Mouse (Mus musculus): ENCODE results near the gene Gm28043. TPM values are rescaled to one million over a fixed set of nuclear protein-coding genes. Genes with fewer than 3 reads are reported as not detected.

Gm28043 gene
- total RNA-seq, 2 experiments from 2014 or later: 0.35 to 0.87 TPM

GRCm38 (mm10) chr17:29627285-29627684 lies 12.6 kb downstream of the Gm28043 start:
- DNase-seq: peak in 1 of 2 experiments; percentile 25

GRCm38 (mm10) chr17:29628946-29629345 lies 14.3 kb downstream of the Gm28043 start:
- DNase-seq: no peak

GRCm38 (mm10) chr17:29629620-29630019 lies 14.9 kb downstream of the Gm28043 start:
- no peak for DNase-seq

- no peak for DNase-seq
Measured at GRCm38 (mm10) chr17:29632312-29632711, 17.6 kb downstream of the Gm28043 start.

- DNase-seq: no peak
Measured at GRCm38 (mm10) chr17:29635492-29635891, 20.8 kb downstream of the Gm28043 start.

GRCm38 (mm10) chr17:29636118-29636517 lies 21.4 kb downstream of the Gm28043 start:
- peak; percentile 13 to 33 for DNase-seq

GRCm38 (mm10) chr17:29637377-29637776 lies 22.7 kb downstream of the Gm28043 start:
- DNase-seq: peak; percentile 43 to 57

GRCm38 (mm10) chr17:29637895-29638294 lies 23.2 kb downstream of the Gm28043 start:
- DNase-seq: peak; percentile 41

- no peak for DNase-seq
Measured at GRCm38 (mm10) chr17:29640971-29641370, 26.3 kb downstream of the Gm28043 start.

GRCm38 (mm10) chr17:29642219-29642618 lies 27.5 kb downstream of the Gm28043 start:
- no peak for DNase-seq

- DNase-seq: no peak
Measured at GRCm38 (mm10) chr17:29658249-29658648, 43.6 kb downstream of the Gm28043 start.

GRCm38 (mm10) chr17:29660076-29660761 lies 45.5 kb downstream of the Gm28043 start, which contains the start of gene Cmtr1:
Gene Cmtr1, plus strand, starts transcription at chr17:29660595.
- DNase-seq: peak; percentile 97 to 98

GRCm38 (mm10) chr17:29660762-29661391 lies 46.2 kb downstream of the Gm28043 start:
- DNase-seq: no peak

- DNase-seq: no peak
Measured at GRCm38 (mm10) chr17:29662145-29662544, 47.5 kb downstream of the Gm28043 start.

GRCm38 (mm10) chr17:29668051-29668986 lies 53.6 kb downstream of the Gm28043 start:
- DNase-seq: no peak

- DNase-seq: no peak
Measured at GRCm38 (mm10) chr17:29669030-29669429, 54.4 kb downstream of the Gm28043 start.

- DNase-seq: no peak
Measured at GRCm38 (mm10) chr17:29669936-29670335, 55.3 kb downstream of the Gm28043 start.

- DNase-seq: peak; percentile 26 to 49
Measured at GRCm38 (mm10) chr17:29671021-29671420, 56.3 kb downstream of the Gm28043 start.

- no peak for DNase-seq
Measured at GRCm38 (mm10) chr17:29673325-29673724, 58.6 kb downstream of the Gm28043 start.

- no peak for DNase-seq
Measured at GRCm38 (mm10) chr17:29678526-29678925, 63.9 kb downstream of the Gm28043 start.

- DNase-seq: no peak
Measured at GRCm38 (mm10) chr17:29679038-29679767, 64.5 kb downstream of the Gm28043 start.

GRCm38 (mm10) chr17:29680174-29680573 lies 65.5 kb downstream of the Gm28043 start:
- DNase-seq: no peak

Data from heart, adult 18-20 months (tissue).